Mouse (Mus musculus) frontal cortex, postnatal 25 days (tissue): Measurements from ENCODE around the gene Adamtsl1.

Experiments used
- DNase-seq, 2 experiments: peaks; one replicate each; pipeline ENCODE4 v3.0.0; 2022; ENCODE audit warnings: low spot score in 2 of 2

Gene Adamtsl1

DNA sequence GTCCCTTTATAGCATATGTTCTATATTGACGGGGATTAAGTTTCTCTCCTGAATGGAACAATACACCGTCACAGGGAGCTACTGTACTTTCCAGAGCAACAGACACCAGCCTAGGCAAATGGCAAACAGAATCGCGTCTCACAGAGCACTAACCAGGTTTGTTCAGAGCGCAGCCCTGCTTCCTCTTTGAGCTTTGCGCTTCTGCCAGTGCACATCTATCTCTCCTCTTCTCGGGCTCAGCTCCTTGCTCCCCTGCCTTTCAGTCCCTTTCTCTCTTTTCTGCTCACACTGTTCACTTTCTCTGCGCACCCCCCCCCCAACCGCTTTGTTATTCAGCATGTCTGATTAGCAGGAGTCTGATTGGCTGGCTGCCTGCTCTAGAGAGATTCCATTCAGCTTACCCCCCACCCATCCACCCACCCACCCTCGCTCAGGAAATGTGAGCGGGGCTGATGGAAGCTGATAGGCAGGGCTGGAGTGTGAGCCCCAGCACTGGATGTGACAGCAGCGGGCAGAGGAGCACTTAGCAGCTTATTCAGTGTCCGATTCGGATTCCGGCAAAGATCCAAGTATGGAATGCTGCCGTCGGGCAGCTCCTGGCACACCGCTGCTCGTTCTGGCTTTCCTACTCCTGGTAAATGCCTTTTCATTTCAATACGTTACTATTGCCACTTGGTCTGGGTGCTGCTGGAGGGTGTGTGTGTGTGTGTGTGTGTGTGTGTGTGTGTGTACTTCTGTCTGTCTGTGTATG lies 539.7 kb downstream of the Adamtsl1 start:
- DNase-seq = peak; percentile 9 to 23

DNA sequence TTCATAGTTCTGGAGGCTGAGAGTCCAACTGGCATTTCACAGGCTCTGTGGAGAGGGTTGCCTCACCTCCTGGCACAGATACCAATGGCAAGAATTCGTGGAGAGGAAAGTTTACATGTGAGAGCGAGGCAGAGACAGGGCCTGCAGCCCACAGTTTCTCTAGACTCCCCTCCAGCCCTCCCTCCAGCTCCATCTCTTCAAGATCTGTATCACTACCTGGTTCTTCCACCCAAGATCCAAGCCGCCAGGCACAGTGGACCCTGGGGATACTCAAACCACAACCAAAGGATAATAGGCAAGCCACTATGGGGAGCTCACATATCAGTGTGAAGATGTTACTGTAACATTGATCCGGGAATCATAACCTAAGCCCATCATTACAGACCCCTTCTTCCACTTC lies 546.6 kb downstream of the Adamtsl1 start:
- no peak for DNase-seq

DNA sequence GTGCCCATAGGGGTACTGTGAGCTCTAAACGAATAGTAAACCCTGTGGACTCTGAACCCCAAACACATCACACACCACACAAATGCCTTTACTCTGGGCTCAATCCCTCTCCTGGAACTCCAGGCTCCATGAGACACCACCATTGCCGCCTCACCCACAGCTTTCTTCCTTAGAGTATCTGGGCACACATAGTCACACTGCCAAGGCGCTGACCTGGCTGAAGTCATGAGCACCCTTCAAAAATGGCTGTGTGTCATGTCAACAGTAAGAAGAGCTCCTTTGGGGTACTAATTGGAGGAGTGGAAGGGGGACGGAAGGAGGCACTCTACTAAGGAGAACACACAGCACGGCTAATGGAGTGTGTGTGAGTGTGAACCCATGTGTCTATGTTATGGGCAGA lies 554.4 kb downstream of the Adamtsl1 start:
- no peak for DNase-seq

DNA sequence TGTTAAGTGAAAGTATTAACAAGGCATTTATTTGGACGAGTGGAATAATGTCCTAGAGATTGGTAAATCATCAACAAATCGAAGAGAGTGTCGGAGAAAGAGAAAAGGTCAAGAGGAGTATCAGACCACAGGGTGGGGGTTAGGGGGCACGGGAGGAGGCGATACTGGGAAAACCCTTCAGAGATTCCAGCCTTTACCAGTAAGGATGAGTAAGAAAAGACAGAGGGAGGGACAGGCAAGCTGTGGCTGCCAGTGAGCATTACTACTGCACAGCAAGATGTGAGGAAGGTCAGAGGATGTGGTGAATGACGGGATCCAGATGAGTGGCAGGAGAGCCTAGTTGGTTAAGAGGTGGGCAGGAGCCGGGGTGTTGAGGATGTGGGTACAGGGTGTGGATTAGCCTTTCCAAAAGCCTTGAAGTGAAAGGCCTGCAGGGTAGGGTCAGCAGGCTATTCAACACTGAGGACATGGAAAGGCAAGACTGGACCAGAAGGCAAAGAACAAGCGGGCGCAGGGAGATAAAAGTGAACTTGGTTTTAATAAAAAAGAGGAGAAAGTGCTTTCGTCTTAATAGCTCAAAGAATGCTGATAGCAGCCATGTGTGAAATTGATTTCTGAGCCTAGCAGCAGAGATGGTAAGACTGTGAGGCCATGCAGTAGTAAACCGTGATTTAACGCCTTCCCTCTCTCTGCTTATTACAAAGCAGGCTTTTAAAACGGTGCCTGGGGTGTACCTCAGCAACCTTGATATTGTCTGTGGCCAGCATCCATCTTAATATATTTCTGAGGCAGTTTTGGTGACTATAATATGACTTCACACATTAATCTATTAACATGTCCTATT lies 555.1 kb downstream of the Adamtsl1 start:
- DNase-seq = no peak

DNA sequence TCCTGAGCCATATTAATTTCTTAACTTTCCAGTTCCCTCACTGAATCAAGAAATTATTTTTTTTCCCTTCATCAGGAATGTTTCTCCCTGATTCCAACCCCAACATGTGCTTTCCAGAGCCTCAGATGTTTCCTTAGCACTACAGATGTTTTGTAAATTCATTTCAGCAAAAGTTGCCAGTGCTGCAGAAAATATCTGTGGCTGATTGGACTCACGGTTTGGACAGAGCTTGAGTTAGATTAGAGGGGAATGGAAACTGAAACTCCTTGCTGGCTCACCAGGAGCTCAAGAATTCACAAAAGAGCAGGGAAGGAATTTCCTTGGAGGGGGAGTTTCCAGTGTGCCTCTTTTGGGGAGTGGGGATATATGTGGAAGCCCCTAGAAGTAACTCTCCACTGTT lies 560.9 kb downstream of the Adamtsl1 start:
- no peak for DNase-seq

DNA sequence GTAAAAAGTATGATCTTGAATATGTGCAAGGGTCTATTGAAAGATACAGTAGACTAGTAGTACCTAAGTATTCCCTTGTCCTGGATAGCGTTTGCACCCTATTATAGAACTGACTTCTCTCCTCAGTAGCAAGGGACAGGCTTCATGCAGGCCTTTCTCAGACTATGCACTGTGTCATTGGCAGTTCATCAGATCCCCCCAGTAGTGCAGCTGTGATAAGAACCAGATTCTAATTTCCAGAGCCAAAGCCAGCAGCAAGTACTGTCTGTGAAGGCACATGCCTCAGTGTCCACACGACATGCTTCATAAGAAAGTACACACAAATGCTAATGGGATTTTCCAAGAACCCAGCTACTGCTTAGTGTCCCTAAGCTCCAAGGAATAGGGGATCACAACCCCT lies 563.4 kb downstream of the Adamtsl1 start:
- no peak for DNase-seq

DNA sequence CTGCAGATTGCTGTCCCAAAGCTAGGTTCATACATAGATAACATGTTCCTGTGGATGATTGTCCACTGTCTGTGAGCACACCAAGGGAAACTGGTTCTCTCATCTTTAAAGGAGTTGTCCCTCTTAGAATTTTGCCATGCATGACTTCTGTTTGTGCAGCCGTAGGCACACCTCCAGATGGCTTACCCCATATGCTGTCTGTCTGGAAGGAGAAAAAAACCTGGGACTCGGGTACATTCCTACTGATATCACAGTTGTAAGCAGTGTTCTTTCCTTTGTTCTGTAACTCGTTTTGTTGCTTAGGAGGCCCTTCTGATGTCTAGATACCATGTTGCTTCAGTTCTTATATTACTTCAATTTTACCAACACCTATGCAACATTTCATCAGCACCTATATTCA lies 563.9 kb downstream of the Adamtsl1 start:
- no peak for DNase-seq

DNA sequence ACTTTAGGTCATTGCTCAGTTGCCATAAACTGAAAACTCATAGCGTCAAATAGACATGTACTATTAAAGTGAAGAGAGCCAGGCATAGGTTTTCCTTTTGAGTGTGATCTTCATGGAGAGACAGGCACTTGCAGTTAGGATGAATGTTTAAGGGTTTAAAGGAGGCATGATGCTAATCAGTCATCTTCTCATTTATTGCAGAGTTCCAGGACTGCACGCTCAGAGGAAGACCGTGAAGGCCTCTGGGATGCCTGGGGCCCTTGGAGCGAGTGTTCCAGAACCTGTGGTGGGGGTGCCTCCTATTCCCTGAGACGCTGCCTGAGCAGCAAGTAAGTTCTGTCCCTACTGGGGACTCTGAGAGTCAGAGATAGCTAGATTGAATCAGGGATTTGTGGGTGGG lies 573.5 kb downstream of the Adamtsl1 start:
- DNase-seq = no peak

DNA sequence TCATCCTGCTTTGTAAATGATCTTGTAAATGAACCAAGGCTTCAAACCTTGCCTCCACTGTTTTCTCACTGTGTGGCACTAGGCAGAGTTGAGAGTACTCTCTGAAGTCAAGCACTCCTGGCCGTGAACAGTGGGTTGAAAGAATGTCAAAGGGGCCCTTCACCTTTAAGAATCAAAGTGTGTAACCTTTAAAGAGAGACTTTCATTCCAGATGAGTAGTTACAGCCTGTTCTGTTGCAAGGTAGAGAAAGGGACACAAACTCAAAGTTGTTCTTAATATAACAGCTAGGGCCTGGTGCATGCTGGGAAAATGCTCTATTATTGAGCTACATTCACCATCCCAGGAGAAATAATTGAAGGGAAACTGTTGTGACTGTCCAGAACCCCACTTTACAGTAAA lies 589.2 kb downstream of the Adamtsl1 start:
- DNase-seq = no peak

DNA sequence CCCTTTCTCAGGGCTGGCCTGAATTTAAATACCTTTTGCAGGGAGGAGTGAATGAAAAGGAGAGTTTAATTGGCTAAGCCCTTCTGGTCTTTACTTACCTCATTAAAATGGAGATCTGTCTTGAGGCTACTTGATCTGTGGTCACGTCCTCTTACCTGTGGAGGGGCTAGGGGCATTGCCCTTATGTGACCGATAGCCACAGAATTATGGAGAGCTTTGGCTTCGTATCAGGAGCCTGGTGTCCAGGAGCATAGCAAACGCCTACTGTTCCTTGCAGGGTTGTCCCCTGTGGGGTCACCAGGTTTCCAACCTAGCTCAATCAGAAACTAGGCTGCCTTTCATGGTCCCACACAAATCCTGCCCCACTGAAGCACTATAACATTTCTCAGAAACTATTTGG lies 594.4 kb downstream of the Adamtsl1 start:
- no peak for DNase-seq

DNA sequence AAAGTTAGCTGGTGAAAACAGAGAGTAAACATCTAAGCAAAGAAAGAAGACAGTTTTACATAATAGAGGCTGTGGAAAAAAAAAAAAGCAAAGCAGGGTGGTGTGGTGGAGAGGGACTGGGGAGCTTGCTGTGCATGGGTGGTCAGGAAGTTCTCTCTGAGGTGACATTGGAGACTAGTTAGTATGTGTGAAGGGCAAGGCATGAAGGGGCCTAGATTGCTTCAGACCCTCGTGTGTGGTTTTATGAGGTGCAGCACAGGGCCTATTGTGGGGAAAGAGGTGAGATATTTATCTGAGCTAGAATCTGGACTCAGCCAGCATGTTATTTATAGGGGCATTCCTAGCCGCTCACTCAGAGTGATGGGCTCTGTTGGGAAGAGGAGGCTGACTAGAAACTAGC lies 605.1 kb downstream of the Adamtsl1 start:
- no peak for DNase-seq

DNA sequence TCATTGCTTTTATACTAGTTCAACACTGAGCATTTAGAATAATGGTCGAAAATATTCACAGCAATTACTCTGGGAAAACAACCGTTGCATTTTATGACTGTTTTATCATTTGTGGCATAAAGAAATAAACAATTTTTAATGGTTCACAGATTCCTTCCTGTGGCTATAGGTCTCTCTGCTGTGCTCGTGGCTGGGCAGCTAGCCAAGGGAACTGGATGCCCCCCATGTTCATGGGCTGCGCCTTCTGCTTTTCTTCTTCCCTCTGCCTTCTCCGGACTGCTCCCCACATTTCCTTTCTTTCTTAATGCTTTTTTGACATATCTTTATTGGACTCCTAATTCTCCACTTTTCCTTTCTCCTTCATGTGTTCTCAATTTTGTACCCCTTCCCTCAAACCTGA lies 608.5 kb downstream of the Adamtsl1 start:
- no peak for DNase-seq

DNA sequence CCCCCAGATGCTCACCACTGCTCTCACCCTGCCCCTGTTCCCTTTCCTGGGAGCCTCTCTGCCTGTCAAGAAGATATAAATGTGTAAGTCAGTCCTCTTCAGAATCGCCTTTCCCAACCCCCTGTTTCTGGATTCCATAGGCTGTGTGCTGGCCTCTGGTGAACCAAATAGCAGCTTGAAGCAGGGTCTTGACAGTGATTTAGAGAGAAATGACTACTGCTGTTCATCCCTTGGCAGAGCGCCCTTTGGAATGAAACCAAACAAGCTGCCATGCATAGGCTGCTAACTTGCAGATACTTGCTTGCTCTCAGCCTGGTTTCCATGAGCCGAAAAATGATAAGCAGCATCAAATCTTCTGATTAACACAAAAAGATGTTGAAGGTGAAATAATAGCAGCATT lies 610.4 kb downstream of the Adamtsl1 start:
- DNase-seq = peak; percentile 11 to 31

DNA sequence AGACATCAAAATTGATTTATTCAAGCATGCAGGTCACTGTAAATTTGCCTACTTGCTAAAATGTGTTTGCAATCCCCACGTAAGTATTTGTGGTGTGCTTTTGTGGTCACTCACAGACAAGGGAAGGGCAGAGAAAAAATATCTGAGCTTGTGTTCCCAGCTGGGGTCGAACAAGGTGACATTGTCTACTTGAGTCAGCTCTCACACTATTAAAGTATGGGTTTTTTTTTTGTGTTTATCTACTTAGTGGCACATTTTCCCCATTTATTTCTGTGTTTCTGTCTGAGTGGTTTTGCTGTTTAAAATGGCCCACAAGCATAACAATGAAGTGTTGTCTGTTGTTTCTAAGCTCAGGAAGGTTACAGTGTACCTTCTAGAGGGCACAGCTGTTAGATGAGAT lies 612.7 kb downstream of the Adamtsl1 start:
- no peak for DNase-seq

DNA sequence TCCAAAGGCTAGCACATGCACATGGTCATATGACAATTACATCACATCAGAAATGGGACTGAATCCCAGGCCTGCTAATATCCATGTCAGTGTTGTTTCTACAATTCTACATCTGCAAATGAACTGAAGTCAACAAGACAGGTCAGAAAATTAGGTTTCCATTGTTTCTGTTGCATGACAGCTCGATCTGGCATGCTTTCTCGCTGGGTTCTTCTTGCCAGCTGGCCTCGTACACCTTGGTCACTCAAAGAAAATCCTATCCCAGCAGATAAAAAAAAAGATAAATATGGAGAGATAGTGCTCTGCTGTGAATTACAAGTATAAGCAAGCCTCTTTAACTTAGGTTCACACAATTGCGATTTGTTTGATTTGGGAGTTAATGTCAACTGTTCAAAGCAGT lies 644.6 kb downstream of the Adamtsl1 start:
- DNase-seq = no peak

DNA sequence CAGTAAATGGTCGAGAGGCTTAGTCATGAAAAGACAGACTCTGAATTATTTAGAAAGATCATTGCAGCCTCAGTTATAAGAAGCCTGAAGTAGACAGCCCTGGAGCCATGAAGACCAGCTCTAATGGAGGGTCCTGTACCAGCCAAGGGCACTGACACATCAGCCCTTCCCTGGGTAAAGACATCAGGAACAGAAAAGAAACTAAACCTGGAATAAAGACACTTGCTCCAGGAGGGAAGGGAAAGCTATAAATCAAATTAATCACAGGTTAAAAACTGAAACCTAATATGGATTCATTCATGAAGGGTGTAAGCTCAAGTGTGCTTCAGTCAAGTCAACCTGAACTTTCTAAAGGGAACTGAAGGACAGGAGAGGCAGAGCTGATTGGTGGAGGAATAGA lies 645.4 kb downstream of the Adamtsl1 start:
- no peak for DNase-seq

DNA sequence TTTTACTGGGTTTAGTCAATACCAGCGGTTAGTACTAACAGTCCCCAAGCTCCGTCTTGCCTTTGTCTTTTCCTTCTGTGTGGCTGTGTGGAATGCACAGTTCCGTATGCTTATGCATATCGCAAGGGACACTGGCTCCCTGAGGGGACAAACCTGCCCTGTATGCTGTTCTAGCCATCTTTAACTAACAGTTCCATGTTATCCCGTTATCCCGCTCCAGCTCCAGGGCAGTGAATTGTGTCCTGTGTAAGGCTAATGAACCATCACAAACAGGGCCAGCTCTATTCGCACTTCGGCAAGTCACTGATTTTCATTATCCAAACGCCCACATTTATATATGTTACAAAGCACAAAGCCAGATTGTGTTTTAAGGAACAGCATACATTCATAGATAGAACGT lies 656.8 kb downstream of the Adamtsl1 start:
- no peak for DNase-seq

DNA sequence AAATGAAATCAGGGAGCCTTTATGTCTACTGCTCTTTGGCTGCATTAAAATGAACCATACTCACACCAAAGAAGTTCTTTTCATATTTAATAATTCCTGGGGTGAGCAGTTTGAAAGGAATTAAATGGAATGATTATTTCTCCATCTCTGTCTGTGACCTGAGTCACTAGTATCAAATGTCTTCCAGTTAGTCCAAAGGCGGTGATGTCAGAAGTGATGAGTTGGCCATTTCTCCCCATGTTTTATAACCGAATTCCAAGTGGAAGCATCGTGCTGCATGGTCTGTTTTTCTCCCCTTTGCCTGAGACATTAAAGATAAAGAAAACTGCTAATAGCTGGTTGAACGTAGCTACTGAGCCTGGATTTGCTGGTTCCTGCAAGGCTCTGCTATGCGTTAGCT lies 657.5 kb downstream of the Adamtsl1 start:
- no peak for DNase-seq

DNA sequence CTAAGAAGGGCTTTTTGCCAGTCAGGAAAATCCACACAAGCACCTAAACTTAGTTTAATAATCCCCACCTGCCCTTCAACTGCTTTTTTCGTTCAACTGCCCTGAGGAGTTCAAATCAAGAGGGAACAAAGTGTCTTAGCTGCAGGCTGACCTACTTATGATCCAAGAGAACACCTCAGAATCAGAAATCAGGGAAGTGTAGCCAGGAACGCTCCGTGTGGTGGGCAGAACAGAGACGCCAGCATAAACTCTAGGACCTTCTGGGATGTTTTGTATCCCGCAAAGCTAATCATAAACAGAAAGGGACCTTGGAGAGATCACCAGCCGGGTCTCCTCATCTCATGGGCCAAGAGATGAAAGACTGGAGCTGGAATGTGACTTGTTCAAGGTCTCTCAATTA lies 663.5 kb downstream of the Adamtsl1 start:
- no peak for DNase-seq

DNA sequence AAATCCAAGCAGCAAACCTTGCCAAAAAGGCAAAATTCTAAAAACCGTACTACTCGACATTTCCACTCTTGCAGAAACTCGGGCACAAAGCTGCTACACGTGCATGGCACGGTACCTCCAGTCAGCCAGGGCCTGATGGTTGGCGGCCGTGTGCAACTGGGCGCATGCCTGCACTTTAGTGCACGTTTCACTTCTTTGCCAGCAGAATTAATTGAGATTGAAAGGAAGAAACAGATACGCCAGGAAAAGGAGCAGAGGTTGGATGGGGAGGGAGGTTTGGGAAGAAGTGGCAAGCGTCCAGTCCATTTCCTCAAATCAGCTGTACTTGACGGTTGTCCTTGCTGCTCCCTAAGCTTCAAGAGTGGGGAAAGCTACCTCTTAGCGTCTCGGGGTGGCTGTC lies 664.1 kb downstream of the Adamtsl1 start:
- DNase-seq = no peak

DNA sequence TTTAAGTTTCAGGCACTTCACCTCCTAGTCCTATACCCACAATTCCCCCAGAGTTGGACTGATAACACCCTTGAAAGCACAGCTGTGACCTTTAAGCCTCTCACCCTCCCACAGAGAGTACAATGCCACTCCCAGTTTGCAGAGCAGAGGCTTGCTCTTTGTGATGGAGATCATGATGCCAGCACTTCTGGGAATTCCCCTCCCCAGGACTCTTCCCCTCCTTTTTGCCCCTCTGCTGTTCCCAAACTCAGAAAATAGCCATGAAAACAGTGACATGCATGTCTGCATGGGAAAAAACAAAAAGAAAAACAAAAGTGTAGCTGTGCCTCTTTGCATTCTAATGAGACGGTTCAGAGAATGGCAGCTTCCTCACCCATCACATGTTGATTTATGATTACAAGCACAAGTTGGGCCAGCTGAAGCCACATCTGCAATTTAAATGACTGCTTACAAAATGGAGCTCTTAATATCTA lies 669.8 kb downstream of the Adamtsl1 start:
- DNase-seq = no peak

DNA sequence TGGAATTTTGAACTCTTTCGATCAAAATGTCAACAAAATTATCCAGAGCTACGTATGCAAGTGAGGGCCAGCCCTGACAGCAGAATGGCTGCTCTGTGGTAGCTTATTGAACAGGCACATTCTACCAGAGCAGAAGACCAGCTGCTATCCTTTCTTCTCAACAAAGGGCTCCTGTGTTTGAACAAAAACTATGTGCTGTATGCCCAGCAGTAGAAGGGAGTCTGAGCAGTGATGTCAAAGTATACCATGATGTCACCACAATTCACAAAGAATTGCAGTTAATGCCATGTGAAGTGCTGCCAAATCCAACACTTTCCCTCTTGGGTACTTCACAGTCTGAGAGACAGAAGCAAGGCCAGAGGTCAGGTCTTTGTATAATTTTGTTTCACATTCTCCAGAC lies 675.9 kb downstream of the Adamtsl1 start:
- DNase-seq = no peak

DNA sequence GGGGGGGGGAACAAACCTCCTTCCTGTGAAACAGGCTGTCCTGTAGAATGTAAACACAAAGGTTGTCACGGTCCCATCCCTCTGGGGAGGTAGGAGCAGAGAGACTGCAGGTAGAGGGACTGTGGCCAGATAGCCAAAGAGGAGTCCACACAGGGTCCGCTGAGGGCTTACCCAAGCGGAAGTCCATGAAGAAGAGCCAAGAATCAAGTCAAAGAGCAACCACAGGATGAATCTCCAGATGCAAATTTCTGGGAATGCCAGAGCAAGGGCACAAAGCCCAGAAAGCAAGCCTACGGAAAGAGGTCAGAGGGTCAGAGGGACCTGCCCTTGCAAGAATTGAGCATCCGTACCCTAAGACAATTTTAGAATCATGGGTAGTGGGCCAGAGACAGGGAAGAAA lies 677.2 kb downstream of the Adamtsl1 start:
- no peak for DNase-seq
